Mouse (Mus musculus) forelimb bud, embryonic 11.5 days (tissue): ENCODE measurements around the gene Slc17a4.
A peak's percentile ranks its signal among the peaks of the same experiment; 100 is the strongest.

Source experiments
- DNase-seq: peaks from one replicate; pipeline ENCODE4 v3.0.0-alpha.2; 2012; ENCODE audit warnings: low read depth, low spot score

Slc17a4 gene

DNA sequence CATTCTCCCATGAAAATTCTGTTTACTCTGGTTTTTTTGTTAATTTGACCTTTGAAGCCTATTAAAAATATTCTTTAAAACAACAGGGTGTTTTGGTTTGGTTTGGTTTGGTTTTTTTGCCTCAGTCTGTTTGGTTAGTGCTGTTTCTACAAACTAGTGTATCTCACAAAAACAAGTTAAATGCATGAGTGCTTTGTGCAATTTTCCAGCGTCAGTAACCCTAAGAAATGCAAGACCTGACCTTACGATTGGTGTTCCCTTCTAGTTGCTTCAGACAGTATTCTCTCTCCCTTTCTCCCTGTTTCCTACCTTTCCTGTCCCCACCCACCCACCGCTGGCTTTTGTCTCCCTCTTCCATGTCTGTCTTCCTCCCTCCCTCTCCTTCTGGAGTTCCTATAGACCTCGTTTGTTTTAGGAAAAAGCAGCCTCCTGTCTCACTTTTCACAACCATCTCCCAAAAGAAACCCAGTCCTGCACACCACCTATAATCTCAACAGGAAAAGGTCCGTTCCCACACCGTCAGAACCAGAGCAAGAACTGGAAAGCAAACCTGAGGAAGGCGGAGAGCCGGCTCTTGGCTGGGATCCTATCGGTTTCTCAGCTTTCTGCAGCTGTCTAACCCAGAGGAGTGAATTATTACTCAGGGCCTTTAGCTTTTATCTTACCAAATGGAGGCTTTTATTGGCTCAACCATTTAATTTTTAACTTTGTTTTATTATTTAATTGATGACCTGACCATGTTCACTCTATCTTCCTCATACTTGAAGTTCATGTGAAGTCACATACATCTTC, at the start of gene Slc17a4:
Slc17a4 (minus strand) TSS at position 634 of the 792 bp plus-strand sequence.
- DNase-seq, result no peak

- DNase-seq, result no peak
Observed at GRCm38 (mm10) chr13:23959776-23960175, 45.0 kb upstream of the Slc17a4 start.

DNA sequence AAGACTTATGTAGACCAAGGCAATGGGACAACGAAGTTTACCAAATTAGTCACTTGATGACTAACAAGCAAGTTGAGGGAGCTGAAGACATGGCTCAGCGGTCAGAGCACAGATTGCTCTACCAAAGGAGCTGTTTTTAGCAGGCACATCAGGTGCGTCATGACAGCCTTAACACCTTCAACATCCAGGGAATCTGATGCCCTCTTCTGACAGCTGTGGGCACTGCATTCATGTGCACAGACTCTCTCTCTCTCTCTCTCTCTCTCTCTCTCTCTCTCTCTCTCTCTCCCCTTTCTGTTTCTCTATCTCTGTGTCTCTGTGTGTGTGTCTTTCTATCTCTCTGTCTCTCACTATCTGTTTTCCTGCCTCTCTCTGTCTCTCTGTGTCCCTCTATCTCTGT, 36.1 kb upstream of the Slc17a4 start:
- DNase-seq, result no peak

DNA sequence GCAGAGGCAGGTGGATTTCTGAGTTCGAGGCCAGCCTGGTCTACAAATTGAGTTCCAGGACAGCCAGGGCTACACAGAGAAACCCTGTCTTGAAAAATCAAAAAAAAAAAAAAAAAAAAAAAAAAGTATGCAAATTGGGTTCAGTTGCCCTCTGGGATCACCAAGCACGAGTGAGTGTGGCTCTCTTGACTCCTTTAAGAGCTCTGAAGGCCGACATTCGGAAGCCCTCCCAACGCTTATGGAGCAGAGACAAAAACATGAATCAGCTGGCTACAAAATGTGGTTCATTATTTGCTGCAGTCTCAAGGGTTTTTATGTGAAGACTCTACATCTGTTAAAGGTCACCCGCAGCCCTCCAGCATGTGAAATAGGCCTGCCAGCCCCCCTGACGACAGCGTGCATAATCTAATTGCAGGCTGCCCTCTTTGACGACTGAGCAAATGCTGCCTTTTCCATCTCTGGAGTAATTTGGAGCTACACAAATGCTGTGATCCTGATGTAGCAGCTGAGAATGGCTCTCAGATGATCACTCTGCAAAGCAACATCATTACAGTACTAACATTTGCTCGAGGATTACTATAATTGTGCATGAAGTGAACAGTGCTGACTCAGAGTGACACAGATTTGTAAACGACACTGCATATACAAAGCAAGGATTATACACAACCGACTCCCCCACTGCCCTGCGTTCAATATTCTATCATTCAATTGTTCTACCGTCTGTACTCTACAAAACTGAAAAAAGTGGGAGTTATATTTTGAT, 34.9 kb upstream of the Slc17a4 start:
- peak; percentile 44 for DNase-seq

DNA sequence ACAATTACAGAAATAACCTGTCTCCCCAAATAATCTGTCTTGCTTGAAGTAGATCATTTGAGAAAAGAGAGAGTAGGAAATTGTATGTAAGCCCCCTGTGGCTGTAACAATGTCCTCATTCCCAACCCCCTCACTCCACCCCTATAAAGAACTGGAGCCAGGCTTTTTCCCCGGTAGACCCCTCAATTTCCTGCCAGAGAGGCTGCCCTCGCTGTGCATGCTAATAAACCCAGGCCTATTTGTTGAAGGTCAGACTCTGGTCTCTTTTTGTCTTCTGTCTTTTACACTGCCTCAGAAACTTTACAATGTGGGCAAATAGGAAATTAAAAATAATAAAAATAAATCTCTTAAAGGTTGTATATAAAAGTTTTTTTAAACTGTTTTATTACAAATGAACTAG, 31.4 kb upstream of the Slc17a4 start:
- no peak for DNase-seq

DNA sequence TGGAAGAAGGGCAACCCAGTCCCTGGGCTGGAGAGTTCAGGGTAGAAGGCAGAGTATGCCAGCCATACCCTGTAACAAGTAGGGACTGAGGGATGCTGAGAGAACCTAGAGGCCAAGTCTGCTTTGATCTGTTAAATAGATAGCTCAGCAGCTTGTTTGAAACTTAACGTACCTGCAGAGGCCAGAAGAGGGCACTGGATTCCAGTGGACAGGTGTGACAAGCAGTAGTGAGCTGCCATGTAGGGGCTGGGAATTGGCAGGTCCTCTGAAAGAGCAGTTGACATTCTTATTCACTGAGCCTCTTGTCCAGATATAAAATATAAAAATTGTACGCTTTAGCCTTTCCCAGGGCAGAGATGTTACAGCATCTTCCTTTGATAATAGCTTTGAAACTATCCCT, 28.1 kb upstream of the Slc17a4 start:
- no peak for DNase-seq

DNA sequence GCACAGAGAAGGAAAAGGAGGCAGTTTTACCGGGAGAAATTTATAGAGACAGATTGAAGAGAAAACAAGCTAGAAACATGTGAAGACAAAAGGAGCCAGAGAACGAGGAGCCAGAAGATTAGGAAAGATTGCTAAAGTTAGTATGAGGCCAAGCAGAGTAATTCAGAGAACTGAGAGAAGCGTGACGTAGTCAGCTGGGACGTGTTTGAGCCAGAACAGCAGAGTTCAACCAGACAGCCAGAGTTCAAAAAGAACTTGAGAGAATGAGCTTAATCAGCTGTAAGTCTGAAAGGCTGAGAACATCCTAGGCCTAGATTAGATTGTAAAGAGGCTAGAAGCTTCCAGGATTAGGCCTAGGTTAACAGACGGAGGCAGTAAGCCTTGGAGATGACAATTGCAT, 25.5 kb upstream of the Slc17a4 start:
- no peak for DNase-seq

GRCm38 (mm10) chr13:23938699-23939098, 23.9 kb upstream of the Slc17a4 start:
- DNase-seq, result no peak

DNA sequence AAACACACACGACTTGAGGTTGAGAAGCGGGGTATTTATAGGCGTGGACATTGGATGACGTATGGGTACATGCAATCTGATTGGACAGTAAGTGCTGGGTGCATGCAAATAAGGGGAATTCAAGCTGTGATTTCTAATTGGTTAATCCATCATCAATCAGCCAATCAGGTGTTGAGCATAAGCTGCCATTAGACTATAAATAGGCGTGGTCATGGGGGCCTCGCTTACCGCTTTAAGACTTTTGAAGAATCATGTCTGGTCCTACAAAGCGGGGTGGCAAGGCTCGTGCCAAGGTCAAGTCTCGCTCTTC, 19.4 kb upstream of the Slc17a4 start, which contains the start of gene Hist1h2aa:
Hist1h2aa (plus strand) TSS at position 252 of the 310 bp plus-strand sequence.
- no peak for DNase-seq

- no peak for DNase-seq
Observed at GRCm38 (mm10) chr13:23933421-23934210, 18.8 kb upstream of the Slc17a4 start, which contains the start of gene Hist1h2ba. Hist1h2ba (minus strand) TSS chr13:23934156.

DNA sequence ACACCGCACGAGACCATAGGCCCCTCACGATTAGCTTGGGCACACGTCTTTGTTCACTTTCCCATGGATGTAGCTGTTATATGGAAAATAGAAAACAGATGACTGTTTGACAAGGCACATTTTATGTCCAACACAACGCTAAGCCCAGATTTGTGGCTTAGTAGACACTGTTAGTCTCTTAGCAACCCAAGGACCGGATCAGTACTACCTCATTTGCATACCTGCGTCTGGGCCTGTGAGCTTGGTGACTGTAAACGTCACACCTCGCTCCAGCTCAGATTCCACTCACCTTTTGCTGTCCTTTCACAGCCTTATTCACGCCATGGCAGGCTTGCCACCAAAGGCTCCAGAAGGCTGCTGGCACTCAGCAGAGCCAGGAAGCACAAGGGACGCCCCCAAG, 16.1 kb upstream of the Slc17a4 start:
- peak; percentile 49 for DNase-seq

- no peak for DNase-seq
Observed at GRCm38 (mm10) chr13:23930461-23930860, 15.7 kb upstream of the Slc17a4 start.

DNA sequence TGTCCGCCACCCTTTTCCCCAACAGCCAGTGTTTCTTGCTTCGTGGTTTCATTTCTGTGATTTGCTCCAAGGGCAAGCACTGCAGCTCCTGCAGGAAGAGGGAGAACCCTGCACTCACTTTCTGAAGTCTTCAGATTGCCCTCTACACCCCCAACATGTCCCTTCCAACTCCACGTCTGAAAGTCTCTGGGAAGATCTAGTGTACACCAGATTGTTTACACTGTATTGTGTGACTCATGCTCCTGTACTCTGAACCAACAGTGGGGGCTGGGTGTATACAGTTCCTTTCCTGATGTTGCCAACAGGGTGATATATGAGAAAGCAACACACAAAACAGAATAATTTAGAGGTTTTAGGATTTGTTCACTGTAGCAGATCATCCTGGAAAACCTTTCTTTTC, 13.8 kb upstream of the Slc17a4 start:
- no peak for DNase-seq

DNA sequence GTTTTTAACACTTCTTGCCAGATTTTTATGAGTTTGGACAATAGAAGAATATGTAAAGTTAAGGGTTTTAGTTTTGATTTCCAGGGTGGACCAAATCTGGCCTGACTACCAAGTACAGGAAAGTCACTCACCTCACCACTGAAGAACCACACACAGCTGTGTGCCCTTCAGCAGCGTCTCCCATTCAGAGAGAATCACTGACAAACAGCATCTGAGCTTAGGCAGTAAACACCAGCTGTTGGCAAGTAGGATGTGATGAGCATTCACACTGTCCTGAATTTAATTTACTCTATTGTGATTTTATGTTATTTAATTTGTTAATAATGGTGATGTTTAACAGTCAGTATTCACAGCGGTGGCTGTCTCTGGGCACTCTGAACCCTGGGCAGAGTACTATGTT, 11.0 kb upstream of the Slc17a4 start:
- DNase-seq, result no peak

DNA sequence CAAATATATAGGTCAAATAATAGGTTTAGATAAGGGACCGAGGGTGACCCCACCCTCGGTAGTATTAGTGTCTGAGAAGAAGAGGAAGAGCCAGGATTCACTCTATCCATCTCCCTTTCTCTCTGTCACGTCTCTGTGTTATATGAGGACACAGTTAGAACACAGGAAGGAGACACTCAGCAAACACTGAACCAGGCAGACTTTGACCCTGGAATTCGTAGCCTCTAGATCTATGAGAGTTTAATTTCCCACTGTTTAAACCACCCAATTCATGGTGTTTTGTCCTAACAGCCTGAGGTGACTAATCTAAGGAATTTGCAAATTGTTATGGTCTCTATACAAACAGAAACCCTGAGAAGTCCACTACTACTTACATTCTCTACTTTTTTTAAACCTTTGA, 2.9 kb upstream of the Slc17a4 start:
- DNase-seq, result no peak

DNA sequence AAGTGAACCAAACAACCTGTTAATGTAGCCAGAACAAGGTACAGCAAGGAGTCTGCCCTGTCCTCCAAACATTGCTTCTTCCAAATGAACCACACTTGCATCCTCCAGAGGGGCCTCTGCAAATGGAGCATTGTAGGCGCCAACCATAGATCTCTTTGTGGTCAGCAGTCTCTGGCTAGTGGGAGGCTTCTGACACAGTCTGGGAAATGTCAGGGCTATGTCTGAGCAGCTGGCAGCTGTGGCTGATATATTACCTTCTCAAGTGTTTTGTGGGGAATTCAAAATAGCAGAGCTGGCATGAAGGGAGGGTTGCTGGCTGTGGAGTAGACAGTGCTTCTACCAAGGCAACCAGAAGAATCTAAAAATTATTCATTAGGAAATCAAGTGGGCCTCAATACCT, 1.3 kb upstream of the Slc17a4 start:
- peak; percentile 10 for DNase-seq

- no peak for DNase-seq
Observed at GRCm38 (mm10) chr13:23913791-23914306, 960 bp downstream of the Slc17a4 start.

GRCm38 (mm10) chr13:23911335-23911734, 3.5 kb downstream of the Slc17a4 start:
- DNase-seq, result no peak

DNA sequence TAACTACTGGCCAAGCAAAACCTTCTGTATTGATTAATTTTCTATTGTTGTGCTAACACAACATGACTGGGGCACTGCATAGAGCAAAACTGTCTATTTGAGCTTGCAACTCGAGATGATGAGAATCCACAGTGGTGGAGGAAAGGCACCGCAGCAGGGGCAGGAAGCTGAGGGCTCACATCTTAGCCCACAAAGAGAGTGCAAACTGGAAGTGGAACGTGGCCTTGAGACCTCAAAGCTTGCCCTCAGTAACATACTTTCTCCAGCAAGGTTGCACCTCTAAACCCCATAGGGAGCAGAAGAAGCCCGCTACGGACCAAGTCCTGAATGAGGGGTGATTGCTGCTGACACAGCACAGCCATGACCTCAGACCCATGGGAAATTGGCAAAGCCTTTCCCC, 4.7 kb downstream of the Slc17a4 start:
- DNase-seq, result no peak

DNA sequence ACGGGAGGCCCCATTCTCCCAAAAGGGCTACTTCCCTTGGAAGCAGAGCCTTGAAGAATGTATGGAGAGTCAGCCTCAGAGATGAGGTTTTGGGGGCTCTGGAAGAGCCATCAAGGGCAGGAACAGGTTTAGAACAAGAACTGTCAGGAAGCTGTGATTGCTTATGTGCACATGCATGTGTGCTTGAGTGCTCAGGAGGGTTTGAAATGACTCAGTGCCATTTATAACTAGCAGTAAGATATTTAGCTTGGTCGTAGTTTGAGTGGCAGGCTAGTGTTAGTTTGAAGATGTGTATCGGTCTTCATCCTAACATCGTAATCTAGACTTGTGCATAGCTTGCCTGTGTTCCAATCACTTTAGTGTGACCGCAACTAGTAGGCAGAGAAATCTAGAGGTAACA, 7.9 kb downstream of the Slc17a4 start:
- no peak for DNase-seq

DNA sequence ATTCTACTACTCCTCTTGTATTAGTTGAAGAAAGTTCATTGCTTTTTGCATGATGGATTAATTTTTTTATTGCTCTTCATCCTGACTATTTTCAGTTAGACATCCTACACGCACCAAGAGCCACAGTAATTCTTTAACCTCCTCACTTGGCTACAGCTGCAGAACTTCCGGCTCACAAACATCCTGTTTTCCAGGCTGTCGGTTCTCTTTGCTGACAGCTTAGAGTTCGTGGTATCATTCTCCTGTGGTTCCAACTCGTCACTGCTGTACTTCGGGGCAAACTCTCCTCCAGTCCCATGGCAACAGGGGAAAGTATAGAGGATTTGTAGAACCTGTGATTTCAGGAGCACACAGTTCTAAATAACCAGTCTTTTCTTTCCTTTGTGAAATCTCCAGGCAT, 16.6 kb downstream of the Slc17a4 start:
- DNase-seq, result no peak

DNA sequence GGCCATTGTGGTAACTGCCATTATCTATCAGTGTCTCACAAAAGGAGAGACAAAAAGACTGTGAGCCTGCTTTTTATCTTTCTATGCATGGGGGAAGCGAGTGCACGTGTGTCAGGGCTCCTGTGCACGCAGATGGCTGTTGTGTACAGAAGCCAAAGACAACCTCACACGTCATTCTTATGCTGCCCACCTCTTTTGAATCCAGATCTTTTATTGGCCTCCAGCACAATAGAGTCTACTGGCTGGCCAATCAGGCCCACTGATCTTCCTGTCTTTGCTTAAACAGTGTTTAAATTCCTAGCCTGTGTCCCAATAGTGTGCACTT, 21.6 kb downstream of the Slc17a4 start:
- no peak for DNase-seq
